Mouse (Mus musculus) C2C12 (cell line): ENCODE measurements around the gene Rdh5.

Experiments used
- CTCF ChIP-seq: IDR thresholded peaks from one replicate; pipeline ENCODE4 v1.5.1; 2011; ENCODE audit not compliant: control insufficient read depth, insufficient read depth, insufficient read length
- FOSL1 ChIP-seq: IDR thresholded peaks from one replicate; pipeline ENCODE4 v1.8.0; 2011; ENCODE audit warnings: mild to moderate bottlenecking, low read length; ENCODE audit not compliant: poor library complexity, insufficient read depth, severe bottlenecking
- MAX ChIP-seq: IDR thresholded peaks from one replicate; pipeline ENCODE4 v1.6.1; 2011; ENCODE audit warnings: mild to moderate bottlenecking, control low read depth
- MYOG ChIP-seq: IDR thresholded peaks from one replicate; pipeline ENCODE4 v1.6.1; 2011; ENCODE audit not compliant: control insufficient read depth, insufficient read length; ENCODE audit errors: extremely low read depth
- USF1 ChIP-seq: IDR thresholded peaks from one replicate; pipeline ENCODE4 v1.6.1; 2011; ENCODE audit warnings: low read depth, mild to moderate bottlenecking, control low read depth, moderate library complexity

- TF ChIP-seq CTCF (no peak), FOSL1 (no peak), MYOG (no peak), USF1 (no peak), MAX (no peak)
These were observed 17.9 kb downstream of the Rdh5 start for GRCm38 (mm10) chr10:128904812-128905211.
